Mouse (Mus musculus) fat pad, adult 2 months (tissue): ENCODE results near the gene Uba6.

Experiments
- DNase-seq: peaks from one replicate; pipeline ENCODE4 v3.0.0-alpha.2; 2011; ENCODE audit warnings: low read depth, low spot score; ENCODE audit errors: extremely low read depth

Uba6 gene

DNA sequence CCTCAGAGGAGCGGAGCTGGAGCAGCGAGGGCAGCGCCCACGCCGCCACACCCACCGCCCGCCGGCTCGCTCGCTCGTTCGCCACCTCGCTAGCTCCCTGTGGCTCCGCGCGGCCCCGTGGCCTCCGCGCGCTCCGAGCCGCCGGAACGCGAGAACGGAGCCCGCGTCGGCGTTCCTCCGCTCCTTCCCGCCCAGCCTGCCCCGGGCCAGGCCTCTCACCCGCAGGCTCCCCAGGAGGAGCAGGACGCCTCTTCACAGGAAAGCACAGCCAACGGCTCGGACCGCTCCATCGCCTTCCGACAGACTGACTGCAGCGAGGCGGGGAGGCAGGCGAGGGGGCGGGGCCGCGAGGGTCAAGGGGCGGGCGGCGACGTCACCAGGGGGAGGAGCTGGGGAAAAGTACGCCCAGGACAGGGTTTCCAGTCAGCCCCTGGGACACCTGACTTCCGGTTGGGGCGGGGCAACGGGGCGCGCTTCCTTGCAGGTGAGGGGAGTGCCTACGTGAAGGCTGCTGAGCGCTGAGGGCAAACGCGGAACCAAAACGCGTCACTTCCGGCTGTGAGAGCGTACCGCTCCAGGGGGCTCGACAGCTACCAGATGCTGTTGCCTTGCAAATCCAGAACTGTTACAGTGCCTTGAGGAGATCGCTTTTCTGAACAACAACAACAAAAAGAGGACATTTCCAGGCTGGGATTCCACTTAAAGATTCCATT, at the start of gene Uba6:
Gene Uba6 (minus strand): TSS at position 355 of the 713 bp plus-strand sequence.
- DNase-seq, result peak; percentile 45

- no peak for DNase-seq
These were observed 25.2 kb upstream of the Uba6 start, which contains the start of gene Gnrhr for GRCm38 (mm10) chr5:86197801-86198200. Gnrhr (minus strand) TSS chr5:86197901.

DNA sequence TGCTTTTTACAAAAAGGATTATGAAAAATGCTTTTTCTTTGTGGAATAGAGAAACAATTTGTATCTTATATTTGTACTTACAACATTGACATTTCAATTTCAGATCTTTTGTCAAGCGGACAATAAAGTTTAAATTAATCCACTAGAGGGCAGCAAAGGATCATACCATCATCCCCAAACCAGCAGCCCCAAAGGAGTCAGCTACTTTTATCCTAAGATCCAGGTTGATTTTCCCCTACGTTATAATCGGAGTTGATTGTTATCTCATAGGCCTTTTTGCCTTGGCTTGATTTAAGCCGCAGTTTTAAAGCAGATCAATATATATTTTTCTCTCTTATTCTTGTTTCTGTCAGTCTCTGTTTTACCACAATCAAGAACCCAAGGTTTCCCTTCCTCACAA, 18.8 kb upstream of the Uba6 start:
- DNase-seq, result no peak

DNA sequence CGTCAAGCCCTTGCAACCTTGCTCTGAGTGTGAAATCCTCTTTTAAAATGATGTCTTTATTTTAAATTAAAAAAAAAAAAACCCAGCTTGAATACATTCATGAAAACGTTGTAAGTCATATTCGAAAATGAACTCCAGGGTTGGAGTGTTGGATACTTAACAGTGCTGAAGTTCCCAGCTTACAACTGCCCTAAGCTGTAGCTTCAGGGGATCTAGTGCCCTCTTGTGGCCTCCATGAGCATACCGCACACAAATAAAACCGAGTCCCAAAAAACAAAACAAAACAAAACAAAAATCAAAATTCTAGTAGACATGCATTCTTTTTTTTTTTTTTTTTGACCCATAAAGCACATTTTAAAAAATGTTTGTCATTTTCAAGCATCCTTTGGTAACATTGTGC, 18.2 kb upstream of the Uba6 start:
- DNase-seq, result no peak

GRCm38 (mm10) chr5:86190290-86190689, 17.7 kb upstream of the Uba6 start:
- no peak for DNase-seq

GRCm38 (mm10) chr5:86187441-86187840, 14.8 kb upstream of the Uba6 start:
- no peak for DNase-seq

GRCm38 (mm10) chr5:86173778-86174177, 1.2 kb upstream of the Uba6 start:
- DNase-seq, result no peak

DNA sequence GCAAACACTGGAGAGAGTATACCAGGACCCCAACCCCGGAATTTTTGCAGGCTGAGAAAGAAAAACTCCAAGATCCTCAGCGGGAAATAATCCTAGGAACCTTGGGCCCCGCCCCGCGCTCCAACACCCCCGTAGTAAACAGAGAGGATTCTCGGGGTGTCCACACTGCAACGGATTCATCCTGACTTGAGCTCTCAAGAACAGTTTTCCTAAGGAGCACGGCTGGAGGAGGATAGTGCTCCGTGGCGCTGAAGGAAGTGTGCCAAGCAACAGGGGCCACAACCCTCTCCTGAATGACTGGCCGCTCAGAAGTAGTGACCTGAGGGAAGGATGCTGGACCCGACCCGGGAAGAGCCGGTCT, 535 bp downstream of the Uba6 start:
- DNase-seq, result no peak

- DNase-seq, result no peak
These were observed 42.8 kb downstream of the Uba6 start for GRCm38 (mm10) chr5:86129828-86130227.

GRCm38 (mm10) chr5:86128749-86129148, 43.9 kb downstream of the Uba6 start:
- DNase-seq, result no peak

GRCm38 (mm10) chr5:86118457-86119094, 54.0 kb downstream of the Uba6 start:
- DNase-seq, result no peak

DNA sequence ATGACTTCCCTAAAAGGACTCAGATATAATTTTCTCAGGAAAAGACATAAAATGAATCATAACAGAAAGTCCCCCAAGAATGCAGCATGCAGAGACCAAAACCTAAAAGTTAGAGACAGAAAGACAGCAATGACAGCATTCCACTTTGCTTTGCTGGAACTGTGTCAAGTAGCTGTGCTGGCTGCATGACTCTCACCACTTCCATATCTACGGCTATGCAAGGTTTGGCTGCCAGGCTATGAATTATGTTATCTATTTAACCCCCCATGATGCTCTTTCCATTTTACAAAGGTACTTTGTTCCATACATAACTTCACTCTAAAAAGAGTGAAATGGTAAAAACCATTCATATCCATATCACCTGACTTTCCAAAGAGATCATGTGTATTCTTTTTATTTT, 58.6 kb downstream of the Uba6 start:
- no peak for DNase-seq

DNA sequence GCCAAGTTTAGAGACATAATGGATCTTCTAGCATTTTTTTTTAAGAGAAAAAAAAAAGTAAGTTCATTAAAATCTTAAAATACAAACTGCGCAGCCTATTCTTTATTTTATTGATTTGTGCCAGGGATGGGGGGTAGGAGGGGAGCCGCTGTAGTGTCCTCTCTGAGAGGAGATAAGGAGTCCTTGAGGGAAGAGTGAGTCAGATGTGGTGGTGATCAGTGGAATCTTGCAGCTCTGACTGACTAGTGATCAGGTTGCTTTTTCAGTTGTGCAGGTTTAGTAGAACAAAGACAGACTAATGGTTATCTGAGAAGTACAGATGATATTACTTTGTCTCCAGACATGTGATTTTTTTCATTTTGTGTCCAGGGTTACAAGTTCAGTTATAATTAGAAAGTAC, 59.6 kb downstream of the Uba6 start:
- DNase-seq, result no peak

DNA sequence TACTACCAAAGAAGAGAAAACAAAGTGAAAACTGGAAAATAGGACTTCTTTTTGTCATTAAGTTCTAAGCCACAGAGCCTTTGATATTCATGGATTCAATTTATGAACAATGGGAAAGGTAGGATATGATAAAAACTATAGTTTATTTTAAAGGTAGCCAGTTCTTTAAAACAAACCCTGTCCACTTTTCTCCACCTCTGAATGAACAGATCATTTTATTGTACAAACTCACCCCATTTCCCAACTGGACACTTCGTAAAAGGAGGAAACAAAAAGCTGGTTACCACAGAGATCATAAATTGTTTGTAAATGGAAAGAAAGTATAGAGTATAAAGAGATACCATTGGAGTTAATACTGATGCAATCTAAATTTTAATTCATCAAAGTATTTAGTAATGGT, 61.5 kb downstream of the Uba6 start:
- no peak for DNase-seq

- no peak for DNase-seq
These were observed 66.0 kb downstream of the Uba6 start for GRCm38 (mm10) chr5:86106610-86107009.

GRCm38 (mm10) chr5:86102176-86102575, 70.4 kb downstream of the Uba6 start:
- no peak for DNase-seq

DNA sequence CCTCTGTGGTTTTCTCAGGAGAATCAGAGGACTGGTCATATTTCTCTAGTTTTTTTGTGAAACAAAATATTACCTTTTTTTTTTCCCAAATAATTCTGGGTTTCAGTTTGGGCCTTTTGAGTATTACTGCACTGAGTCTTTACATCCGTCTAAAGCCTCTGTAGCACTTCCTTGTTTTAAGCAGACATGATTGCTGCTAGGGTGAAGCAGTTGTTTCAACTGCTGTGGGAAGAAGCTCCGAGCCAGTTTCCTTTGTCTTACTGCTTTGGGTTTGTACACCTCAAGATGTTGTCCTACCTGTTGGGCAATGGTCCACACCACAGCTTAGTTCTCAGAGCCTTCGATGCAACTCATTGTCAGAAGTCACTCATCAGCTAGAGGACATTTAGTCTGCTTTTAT, 72.0 kb downstream of the Uba6 start:
- DNase-seq, result no peak

GRCm38 (mm10) chr5:86098988-86099387, 73.6 kb downstream of the Uba6 start:
- no peak for DNase-seq

- DNase-seq, result no peak
These were observed 77.8 kb downstream of the Uba6 start for GRCm38 (mm10) chr5:86094754-86095153.

GRCm38 (mm10) chr5:86086751-86087150, 85.9 kb downstream of the Uba6 start:
- DNase-seq, result no peak

- no peak for DNase-seq
These were observed 87.6 kb downstream of the Uba6 start for GRCm38 (mm10) chr5:86084979-86085378.

- DNase-seq, result no peak
These were observed 88.6 kb downstream of the Uba6 start for GRCm38 (mm10) chr5:86083987-86084386.
